Mouse (Mus musculus): ENCODE results near the gene Abhd16a.

Gene Abhd16a

DNA sequence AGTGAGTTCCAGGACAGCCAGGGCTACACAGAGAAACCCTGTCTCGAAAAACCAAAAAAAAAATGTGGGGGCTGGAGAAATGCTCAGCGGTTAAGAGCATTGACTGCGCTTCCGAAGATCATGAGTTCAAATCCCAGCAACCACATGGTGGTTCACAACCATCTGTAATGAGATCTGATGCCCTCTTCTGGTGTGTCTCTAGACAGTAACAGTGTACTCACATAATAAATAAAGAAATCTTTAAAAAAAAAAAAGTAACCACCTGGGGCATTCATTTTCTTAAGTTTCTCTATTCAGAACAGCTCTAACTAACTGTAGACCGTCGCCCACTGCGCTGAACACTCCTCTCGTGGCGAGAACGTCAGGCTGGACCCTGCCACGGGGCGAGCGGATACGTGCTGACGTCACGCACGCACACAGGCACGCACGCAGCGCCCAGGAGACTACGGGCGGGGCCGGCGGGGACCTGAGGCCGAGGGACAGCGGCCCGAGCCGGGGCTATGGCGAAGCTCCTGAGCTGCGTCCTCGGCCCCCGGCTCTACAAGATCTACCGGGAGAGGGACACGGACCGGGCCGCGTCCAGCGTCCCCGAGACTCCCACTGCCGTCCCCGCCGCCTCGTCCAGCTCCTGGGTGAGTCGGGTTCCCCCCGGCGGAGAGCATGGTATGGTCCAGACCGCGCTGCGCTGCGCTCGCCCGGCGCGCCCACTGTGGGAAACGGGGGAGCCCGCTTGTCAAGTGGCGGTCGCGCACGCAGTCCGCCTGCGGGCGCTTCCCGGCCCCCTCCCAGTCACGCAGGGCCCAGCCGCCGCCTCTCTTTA is at the start of gene Abhd16a:
Gene Abhd16a (plus strand): TSS at position 439 of the 820 bp plus-strand sequence.
- peak; percentile 88 to 94 for DNase-seq (ENCODE audit: low spot score in 2 of 2)

DNA sequence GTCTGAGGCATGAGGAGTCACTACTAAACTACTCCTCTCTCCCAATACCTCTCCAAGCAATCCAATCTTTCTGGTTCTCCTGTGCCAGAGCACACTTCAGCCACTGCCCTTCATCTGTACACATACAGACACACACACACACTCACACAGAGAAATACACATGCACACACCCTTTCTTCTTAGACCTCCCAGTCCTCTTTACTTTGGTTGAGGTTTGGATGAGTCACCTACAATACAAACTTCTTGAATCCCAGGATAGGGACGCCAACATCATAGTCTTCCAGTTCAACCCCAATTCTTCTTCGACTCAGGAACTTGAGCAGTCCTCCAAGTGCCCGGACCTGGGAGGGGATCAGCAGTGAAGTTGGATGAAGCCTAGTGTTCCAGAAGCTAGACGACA is 45.3 kb upstream of the Abhd16a start:
- DNase-seq (ENCODE audit: low spot score in 2 of 2): no peak

- no peak for DNase-seq (ENCODE audit: low spot score in 2 of 2)
These were observed 43.9 kb upstream of the Abhd16a start for GRCm38 (mm10) chr17:35044904-35045806.

- DNase-seq (ENCODE audit: low spot score in 2 of 2): no peak
These were observed 43.0 kb upstream of the Abhd16a start for GRCm38 (mm10) chr17:35045807-35046680.

- peak; percentile 96 to 97 for DNase-seq (ENCODE audit: low spot score in 2 of 2)
These were observed 42.2 kb upstream of the Abhd16a start, which contains the start of gene Msh5 for GRCm38 (mm10) chr17:35046681-35047455. Gene Msh5, minus strand, starts transcription at chr17:35046745.

GRCm38 (mm10) chr17:35047688-35048087 is 41.4 kb upstream of the Abhd16a start:
- no peak for DNase-seq (ENCODE audit: low spot score in 2 of 2)

GRCm38 (mm10) chr17:35048149-35048931 is 40.7 kb upstream of the Abhd16a start:
- peak in 1 of 2 experiments; percentile 50 for DNase-seq (ENCODE audit: low spot score in 2 of 2)

DNA sequence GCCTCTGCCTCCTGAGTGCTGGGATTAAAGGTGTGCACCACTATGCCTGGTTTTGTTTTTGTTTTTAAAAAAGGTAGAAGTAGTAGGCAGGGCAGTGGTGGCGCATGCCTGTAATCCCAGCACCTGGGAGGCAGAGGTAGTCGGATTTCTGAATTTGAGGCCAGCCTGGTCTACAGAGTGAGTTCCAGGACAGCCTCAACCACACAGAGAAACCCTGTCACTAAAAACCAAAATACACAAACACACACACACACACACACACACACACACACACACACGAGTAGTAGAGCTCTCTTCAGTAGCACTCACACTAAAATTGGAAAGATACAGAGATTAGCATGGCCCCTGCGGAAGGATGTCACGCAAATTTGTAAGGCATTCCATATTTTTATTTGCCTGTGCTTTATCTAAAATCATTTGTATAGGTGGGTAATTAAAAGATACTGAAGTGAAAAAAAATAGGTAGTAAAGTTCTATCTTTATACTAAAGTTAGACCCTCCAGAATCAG is 40.1 kb upstream of the Abhd16a start:
- no peak for DNase-seq (ENCODE audit: low spot score in 2 of 2)

DNA sequence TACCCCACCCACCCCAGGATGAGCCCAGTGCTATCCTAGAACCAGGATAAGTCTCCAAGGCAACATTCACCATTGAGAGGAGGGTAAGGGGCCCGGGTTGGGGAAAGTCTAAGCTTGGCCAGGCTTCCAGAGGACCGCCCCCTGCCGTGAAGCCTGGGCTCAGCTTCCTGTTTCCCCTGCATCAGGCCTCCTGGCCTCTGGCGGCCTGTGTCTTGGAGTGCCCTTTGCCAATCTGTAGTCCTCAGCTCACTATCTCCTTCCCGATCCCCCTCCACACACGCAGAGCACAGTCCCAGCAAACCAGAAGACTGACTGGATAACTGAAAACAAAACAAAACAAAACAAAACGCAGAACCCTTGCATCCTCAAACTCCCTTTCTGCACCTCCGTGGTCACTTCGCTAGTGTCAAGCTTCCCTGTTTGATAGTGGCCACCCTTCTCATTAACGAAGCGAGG is 39.5 kb upstream of the Abhd16a start, which contains the start of gene Clic1:
Gene Clic1 (plus strand): TSS at position 406 of the 456 bp plus-strand sequence.
- DNase-seq (ENCODE audit: low spot score in 2 of 2): peak; percentile 66 to 67

- peak; percentile 75 to 77 for DNase-seq (ENCODE audit: low spot score in 2 of 2)
These were observed 38.8 kb upstream of the Abhd16a start for GRCm38 (mm10) chr17:35050126-35050750.

DNA sequence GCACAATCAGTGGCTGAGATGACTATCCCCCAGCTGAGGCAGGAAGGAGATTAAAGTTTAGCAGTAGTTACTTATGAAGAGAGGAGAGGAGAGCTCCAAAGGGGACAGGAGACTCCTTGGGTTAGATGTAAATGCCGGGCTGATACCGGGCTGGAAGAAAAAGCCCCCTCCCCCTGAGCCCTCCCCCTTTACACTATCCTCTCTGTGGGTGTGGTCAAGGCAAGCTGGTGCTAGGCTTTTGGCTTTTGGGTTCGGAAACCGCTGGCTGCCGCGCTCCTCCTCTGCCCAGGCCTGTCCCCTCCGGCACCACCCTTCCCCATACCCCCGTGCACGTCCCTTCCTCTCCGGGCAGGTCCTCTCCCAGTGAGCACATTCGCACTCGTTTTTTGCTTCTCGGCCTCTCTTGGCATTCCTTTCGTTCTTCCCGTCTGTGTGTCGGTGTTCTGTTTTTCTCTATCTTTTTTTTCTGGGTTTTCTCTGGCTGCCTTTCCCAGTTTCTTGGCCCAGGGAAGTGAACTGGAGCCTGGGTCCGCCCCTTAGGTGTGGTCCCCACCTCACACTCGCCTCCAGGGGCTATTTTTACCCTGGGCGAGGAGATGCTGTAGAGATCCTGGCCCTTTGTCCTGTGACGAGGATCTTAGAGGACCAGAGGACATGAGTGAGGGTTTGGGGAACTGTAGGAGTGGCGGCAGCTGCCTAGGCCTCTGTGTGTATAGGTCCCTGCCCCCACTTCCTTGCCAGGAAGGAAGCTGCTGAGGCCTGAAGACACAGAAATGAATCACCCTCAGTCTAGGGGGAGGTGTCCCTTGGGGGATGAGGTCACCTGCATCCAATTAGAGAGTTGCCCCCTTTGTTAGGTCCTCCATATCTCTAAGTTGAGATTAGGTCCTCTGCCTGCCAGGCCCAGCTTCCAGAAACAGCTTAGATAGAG is 37.6 kb upstream of the Abhd16a start:
- peak; percentile 69 to 72 for DNase-seq (ENCODE audit: low spot score in 2 of 2)

- no peak for DNase-seq (ENCODE audit: low spot score in 2 of 2)
These were observed 36.7 kb upstream of the Abhd16a start for GRCm38 (mm10) chr17:35052271-35052798.

DNA sequence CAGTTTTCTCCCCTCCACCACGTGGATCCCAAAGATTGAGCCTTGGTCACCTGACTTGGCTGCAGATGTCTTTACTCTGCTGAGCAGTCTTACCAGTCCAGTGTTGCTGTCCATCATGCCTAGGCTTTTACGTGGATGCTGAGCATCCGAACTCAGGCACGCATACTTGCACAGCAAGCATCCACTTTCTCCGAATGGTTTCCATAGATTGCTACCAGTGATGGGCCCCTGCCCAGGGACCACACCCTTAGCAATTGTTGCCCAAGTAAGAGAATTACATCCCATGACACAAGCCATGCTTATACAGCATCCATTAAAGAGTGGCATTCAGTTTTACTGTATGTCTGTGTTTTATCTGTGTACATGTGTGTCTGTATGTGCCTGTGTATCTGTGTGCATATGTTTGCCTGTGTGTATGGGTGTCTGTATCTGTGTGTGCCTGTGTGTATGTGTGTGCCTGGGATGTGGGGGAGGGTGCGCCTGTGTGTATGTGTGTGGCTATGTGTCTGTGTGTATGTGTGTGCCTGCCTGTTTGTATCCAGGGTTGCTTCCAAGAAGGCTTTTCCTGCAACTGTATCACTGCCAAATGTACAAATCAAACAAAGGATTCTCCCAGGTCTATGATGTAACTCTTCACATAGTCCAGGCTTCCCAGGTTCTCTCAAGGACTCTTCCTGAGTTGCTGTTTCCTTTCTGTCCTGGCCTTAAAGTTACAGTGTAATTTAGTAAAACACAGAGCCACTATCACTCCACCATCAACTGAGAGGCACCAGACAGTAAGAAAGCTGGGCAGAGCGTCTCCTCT is 33.2 kb upstream of the Abhd16a start:
- no peak for DNase-seq (ENCODE audit: low spot score in 2 of 2)

DNA sequence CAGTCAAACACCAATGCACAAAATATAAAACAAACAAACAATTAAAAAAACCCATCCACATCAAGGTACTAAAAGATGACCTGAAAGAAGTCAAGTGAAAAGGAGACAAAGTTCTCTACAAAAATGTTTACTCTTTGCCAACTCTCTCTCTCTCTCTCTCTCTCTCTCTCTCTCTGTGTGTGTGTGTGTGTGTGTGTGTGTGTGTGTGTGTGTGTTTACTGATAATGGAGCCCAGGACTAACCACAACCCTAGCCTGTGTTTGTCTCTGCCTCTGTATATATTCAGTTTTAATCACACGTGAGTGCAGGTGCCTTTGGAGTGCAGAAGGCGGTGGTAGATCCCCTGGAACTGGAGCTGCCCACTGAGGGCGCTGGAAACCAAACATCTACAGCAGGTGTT is 32.0 kb upstream of the Abhd16a start:
- DNase-seq (ENCODE audit: low spot score in 2 of 2): no peak

- DNase-seq (ENCODE audit: low spot score in 2 of 2): no peak
These were observed 30.7 kb upstream of the Abhd16a start for GRCm38 (mm10) chr17:35058316-35058715.

Data from thymus, postnatal 10 days (tissue).